Mouse (Mus musculus) sigmoid colon, adult 10 weeks (tissue): ENCODE measurements around the gene Btnl2. TPM values are rescaled to one million over a fixed set of nuclear protein-coding genes. Genes with fewer than 3 reads are reported as not detected.

ENCODE experiments used
- polyA plus RNA-seq: library from polyadenylated mRNA; stranded (reverse); fragments of 350-450 nt; fragmentation: Illumina TruSeq; extraction: RNeasy Lipid Tissue Mini Kit (QIAGEN cat#74804); gene quantifications from one replicate; pipeline ENCODE4 v1.2.3, GENCODE M21; 2014; ENCODE audit warnings: low read depth, low replicate concordance

Btnl2 gene
- 1.0 TPM for polyA plus RNA-seq

GRCm38 (mm10) chr17:34354539-34354938 is at the start of gene Btnl2:
TSS of gene Btnl2 (plus strand) at chr17:34354822.

GRCm38 (mm10) chr17:34305380-34306030 is 49.1 kb upstream of the Btnl2 start, which contains the start of gene H2-Eb1:
TSS of gene H2-Eb1 (plus strand) at chr17:34305867.

GRCm38 (mm10) chr17:34325436-34325835 is 29.2 kb upstream of the Btnl2 start, which contains the start of gene H2-Eb2:
TSS of gene H2-Eb2 (plus strand) at chr17:34325665.

GRCm38 (mm10) chr17:34376847-34377246 is 22.2 kb downstream of the Btnl2 start, which contains the start of gene Btnl1:
TSS of gene Btnl1 (plus strand) at chr17:34377132.

GRCm38 (mm10) chr17:34398711-34399393 is 44.2 kb downstream of the Btnl2 start, which contains the start of gene BC051142:
TSS of gene BC051142 (plus strand) at chr17:34398820.

Other genes with a start within 250 kb of the Btnl2 start
- 1.8 TPM for gene H2-DMa, start 235.3 kb upstream of the Btnl2 start, polyA plus RNA-seq
- gene Brd2, start 232.2 kb upstream of the Btnl2 start, polyA plus RNA-seq, result 212 TPM
- 6.1 TPM for gene H2-DMb2, start 211.5 kb upstream of the Btnl2 start, polyA plus RNA-seq
- gene H2-DMb1, start 201.8 kb upstream of the Btnl2 start, polyA plus RNA-seq, result 6.3 TPM
- gene Tap1, start 167.3 kb upstream of the Btnl2 start, polyA plus RNA-seq, result 4.0 TPM
- 7.7 TPM for gene Psmb9, start 167.1 kb upstream of the Btnl2 start, polyA plus RNA-seq
- gene Psmb8, start 157.1 kb upstream of the Btnl2 start, polyA plus RNA-seq, result 4.4 TPM
- gene Tap2, start 151.3 kb upstream of the Btnl2 start, polyA plus RNA-seq, result not detected
- 25.2 TPM for gene H2-Ob, start 115.9 kb upstream of the Btnl2 start, polyA plus RNA-seq
- 61.2 TPM for gene H2-Ab1, start 97.1 kb upstream of the Btnl2 start, polyA plus RNA-seq
- 101 TPM for gene H2-Aa, start 67.0 kb upstream of the Btnl2 start, polyA plus RNA-seq
- gene H2-Eb1, start 49.0 kb upstream of the Btnl2 start, polyA plus RNA-seq, result 6.3 TPM
- gene H2-Eb2, start 29.2 kb upstream of the Btnl2 start, polyA plus RNA-seq, result 5.7 TPM
- gene Btnl1, start 22.3 kb downstream of the Btnl2 start, polyA plus RNA-seq, result 27.9 TPM
- 2.1 TPM for gene BC051142, start 44.0 kb downstream of the Btnl2 start, polyA plus RNA-seq
- 33.2 TPM for gene Btnl4, start 122.5 kb downstream of the Btnl2 start, polyA plus RNA-seq
- gene Btnl6, start 162.5 kb downstream of the Btnl2 start, polyA plus RNA-seq, result 80.8 TPM
- gene Notch4, start 209.4 kb downstream of the Btnl2 start, polyA plus RNA-seq, result 0.76 TPM
- gene Gpsm3, start 235.0 kb downstream of the Btnl2 start, polyA plus RNA-seq, result 1.6 TPM
- gene Pbx2, start 236.4 kb downstream of the Btnl2 start, polyA plus RNA-seq, result 21.6 TPM
- gene Ager, start 243.0 kb downstream of the Btnl2 start, polyA plus RNA-seq, result not detected
- gene Rnf5, start 248.9 kb downstream of the Btnl2 start, polyA plus RNA-seq, result 50.6 TPM
- gene Agpat1, start 249.4 kb downstream of the Btnl2 start, polyA plus RNA-seq, result 4.8 TPM